Mouse (Mus musculus) effector memory CD4-positive, alpha-beta T cell, adult 7 months (primary cell): ENCODE measurements around the gene Olfr1368. TPM values are rescaled to one million over a fixed set of nuclear protein-coding genes. Genes with fewer than 3 reads are reported as not detected.

Experiments used
- polyA plus RNA-seq: library from polyadenylated mRNA; unstranded; fragments of 100-300 nt; shearing (Covaris generic); gene quantifications from one replicate; pipeline ENCODE4 v1.2.1, GENCODE M21; 2017

The Olfr1368 gene
- not detected for polyA plus RNA-seq

DNA sequence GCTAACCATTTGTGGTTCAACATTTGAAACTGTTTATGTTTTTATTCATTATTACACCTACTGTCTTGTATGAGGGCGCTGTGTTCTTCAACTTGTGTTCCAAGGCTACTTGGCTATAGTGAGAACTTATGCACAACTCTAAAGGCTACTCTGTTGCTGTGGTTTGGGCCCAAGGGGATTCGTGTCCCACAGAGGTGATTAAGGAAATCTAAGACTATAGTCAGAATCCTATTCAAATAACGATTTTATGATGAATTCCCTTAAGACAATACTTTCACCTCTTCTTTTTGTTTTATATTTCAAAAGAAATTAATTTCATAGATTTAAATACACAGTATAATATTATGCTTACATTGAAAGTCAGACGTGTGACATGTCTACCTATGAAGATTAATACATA, at the start of gene Olfr1368:
TSS of gene Olfr1368 (minus strand) at position 101 of the 400 bp plus-strand sequence.

DNA sequence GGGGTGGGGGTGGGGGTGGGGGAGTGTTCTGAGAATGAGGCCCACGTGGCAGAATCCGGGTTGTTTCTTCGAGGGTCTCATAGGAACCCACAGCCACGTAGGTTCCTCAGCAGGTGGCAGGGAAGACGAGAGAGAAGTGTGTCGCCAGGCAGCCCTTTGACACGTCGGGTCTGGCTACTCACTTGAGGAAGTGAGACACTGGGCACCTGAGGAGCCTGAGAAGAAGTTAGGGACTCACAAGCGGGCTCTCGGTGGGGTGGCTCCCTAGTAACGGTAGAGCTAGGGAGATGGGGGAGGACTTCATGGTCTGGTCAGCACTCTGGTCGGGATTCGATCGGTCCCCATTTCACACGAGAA, 33.7 kb upstream of the Olfr1368 start, which contains the start of gene Trim27:
TSS of gene Trim27 (plus strand) at position 79 of the 357 bp plus-strand sequence.

DNA sequence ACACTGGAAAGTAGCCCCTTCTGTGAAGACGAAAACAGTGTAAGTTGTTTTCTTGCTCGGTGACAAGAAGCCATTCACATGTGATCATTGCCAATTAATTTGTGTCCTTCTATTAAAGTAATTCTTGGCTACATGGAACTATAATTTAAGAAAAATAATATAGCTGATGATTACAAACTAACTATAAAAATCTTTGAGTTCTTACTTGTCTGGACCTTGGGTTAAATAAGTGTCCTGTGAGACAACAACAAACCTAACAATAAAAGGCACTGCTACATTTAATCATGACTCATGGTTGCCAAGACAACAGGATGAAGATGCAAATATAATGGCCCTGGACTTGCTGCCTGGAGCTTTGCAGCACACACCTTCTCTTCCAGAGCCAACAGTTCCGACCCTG, 16.3 kb downstream of the Olfr1368 start, which contains the start of gene Olfr263:
TSS of gene Olfr263 (plus strand) at position 301 of the 400 bp plus-strand sequence.

DNA sequence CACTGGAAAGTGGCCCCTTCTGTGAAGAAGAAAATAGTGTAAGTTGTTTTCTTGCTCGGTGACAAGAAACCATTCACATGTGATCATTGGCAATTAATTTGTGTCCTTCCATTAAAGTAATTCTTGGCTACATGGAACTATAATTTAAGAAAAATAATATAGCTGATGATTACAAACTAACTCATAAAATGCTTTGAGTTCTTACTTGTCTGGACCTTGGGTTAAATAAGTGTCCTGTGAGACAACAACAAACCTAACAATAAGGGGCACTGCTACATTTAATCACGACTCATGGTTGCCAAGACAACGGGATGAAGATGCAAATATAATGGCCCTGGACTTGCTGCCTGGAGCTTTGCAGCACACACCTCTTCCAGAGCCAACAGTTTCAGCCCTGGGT, 34.5 kb downstream of the Olfr1368 start, which contains the start of gene Olfr1369-ps1:
TSS of gene Olfr1369-ps1 (plus strand) at position 301 of the 400 bp plus-strand sequence.

Other genes starting within 250 kb of the Olfr1368 start
- not detected for gene Olfr1370, start 70.9 kb downstream of the Olfr1368 start, polyA plus RNA-seq
- not detected for gene Olfr1369-ps1, start 34.4 kb downstream of the Olfr1368 start, polyA plus RNA-seq
- gene Olfr263, start 16.2 kb downstream of the Olfr1368 start, polyA plus RNA-seq, result not detected
- gene Trim27, start 33.6 kb upstream of the Olfr1368 start, polyA plus RNA-seq, result 128 TPM
- 0.30 TPM for gene Gpx5, start 146.9 kb upstream of the Olfr1368 start, polyA plus RNA-seq
- gene Gpx6, start 166.3 kb upstream of the Olfr1368 start, polyA plus RNA-seq, result 0.57 TPM
- gene Olfr1367, start 201.0 kb upstream of the Olfr1368 start, polyA plus RNA-seq, result not detected
- 3.7 TPM for gene Zscan12, start 217.0 kb upstream of the Olfr1368 start, polyA plus RNA-seq